Mouse (Mus musculus): ENCODE results near the gene Ang4. TPM values are rescaled to one million over a fixed set of nuclear protein-coding genes. Genes with fewer than 3 reads are reported as not detected.

The Ang4 gene
- polyA plus RNA-seq, 1 experiment from 2014 or later = not detected

DNA sequence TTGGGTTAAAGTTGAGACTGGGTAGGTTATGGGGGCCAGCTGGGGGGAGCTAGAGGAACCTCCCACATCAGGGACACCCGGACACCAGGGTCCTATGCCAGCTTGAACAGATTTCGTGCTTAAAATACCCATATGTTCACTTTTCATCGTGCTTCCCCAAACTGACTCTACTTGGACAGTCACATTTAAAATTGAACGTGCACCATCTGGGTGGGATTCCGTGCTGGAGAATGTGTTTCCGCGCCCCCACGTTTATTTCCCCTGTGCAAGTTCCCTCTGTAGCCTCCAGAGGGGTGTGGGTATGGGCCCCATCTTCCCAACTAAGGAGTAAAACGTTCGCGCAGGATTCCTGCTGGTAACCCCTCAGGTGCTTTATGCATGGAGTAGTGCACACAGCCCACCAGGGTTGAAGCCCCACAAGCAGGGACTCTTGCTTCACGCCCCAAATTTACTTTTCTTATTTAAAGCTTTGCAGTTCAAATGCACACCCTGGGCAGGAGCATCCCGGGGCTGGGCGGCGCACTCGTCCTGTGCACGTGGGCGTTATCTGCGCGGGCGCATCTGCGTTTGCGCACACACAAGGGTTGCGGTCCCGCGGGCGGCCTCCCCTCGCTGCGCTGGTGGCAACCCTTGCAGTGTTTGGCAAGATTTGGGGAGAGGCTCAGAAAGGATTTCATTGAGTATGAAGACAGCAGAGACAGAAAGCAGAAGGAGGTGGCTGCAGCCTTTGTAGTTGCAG lies 34.8 kb downstream of the Ang4 start:
- Histone ChIP-seq H3K27me3 (replicated peaks) (peaks cover 48% of the 10 kb centered on the region), H3K9me3 (replicated peaks) (no peaks in the 10 kb centered on the region), H3K4me2 (no peak overlapping the region), H3K9ac (no peak overlapping the region), H3K4me1 (no peaks in the 10 kb centered on the region), H3K4me3 (no peak overlapping the region), H3K27ac (no peak overlapping the region), H3K36me3 (no peaks in the 10 kb centered on the region)
- WGBS (ENCODE audit: insufficient replicate concordance) = 2% methylated on average over 29 of the region's 29 CpGs
- no peak for ATAC-seq

GRCm38 (mm10) chr14:51737967-51738366 lies 35.4 kb downstream of the Ang4 start:
- Histone ChIP-seq H3K27ac (no peak overlapping the region), H3K4me2 (no peak overlapping the region), H3K9ac (no peak overlapping the region), H3K27me3 (replicated peaks) (peaks cover 48% of the 10 kb centered on the region), H3K4me3 (no peak overlapping the region), H3K9me3 (replicated peaks) (no peaks in the 10 kb centered on the region), H3K36me3 (no peaks in the 10 kb centered on the region), H3K4me1 (no peaks in the 10 kb centered on the region)
- ATAC-seq = no peak
- WGBS (ENCODE audit: insufficient replicate concordance) = 24% methylated on average over 12 of the region's 12 CpGs

- Histone ChIP-seq H3K27me3 (replicated peaks) (no peaks in the 10 kb centered on the region), H3K4me3 (no peak within 1 kb of the TSS), H3K27ac (no peak within 1 kb of the TSS), H3K4me1 (no peaks in the 10 kb centered on the region), H3K9ac (no peak within 1 kb of the TSS), H3K9me3 (replicated peaks) (no peaks in the 10 kb centered on the region), H3K4me2 (no peak within 1 kb of the TSS), H3K36me3 (no peaks in the 10 kb centered on the region)
- ATAC-seq = no peak
- WGBS (ENCODE audit: insufficient replicate concordance) = 23% methylated on average over 1 of the region's 1 CpGs
Measured at GRCm38 (mm10) chr14:51717083-51717482, 56.3 kb downstream of the Ang4 start, which contains the start of gene Gm5800. Gene Gm5800, minus strand, starts transcription at chr14:51717183.

Other genes with a start within 250 kb of the Ang4 start
- gene Gm5622, start 220.8 kb downstream of the Ang4 start, polyA plus RNA-seq (2016; fragmentation: Nextera tagmentation; extraction: Ambion mirVana) = 0.13 TPM in 1 of 2 replicates, not detected in the other
- not detected in 2 replicates for gene Gm17175, start 199.5 kb downstream of the Ang4 start, polyA plus RNA-seq (2016; fragmentation: Nextera tagmentation; extraction: Ambion mirVana)
- not detected in 2 replicates for gene Gm17174, start 181.5 kb downstream of the Ang4 start, polyA plus RNA-seq (2016; fragmentation: Nextera tagmentation; extraction: Ambion mirVana)
- not detected in 2 replicates for gene Gm17078, start 162.3 kb downstream of the Ang4 start, polyA plus RNA-seq (2016; fragmentation: Nextera tagmentation; extraction: Ambion mirVana)
- not detected in 2 replicates for gene Gm4181, start 137.9 kb downstream of the Ang4 start, polyA plus RNA-seq (2016; fragmentation: Nextera tagmentation; extraction: Ambion mirVana)
- not detected in 2 replicates for gene Gm17079, start 78.1 kb downstream of the Ang4 start, polyA plus RNA-seq (2016; fragmentation: Nextera tagmentation; extraction: Ambion mirVana)
- not detected in 2 replicates for gene Gm5800, start 56.4 kb downstream of the Ang4 start, polyA plus RNA-seq (2016; fragmentation: Nextera tagmentation; extraction: Ambion mirVana)
- gene AY358078, start 26.5 kb upstream of the Ang4 start, polyA plus RNA-seq (2016; fragmentation: Nextera tagmentation; extraction: Ambion mirVana) = not detected in 2 replicates
- 3.6 and 12.0 TPM in 2 replicates for gene Ear6, start 80.1 kb upstream of the Ang4 start, polyA plus RNA-seq (2016; fragmentation: Nextera tagmentation; extraction: Ambion mirVana)
- gene Mettl17, start 111.3 kb upstream of the Ang4 start, polyA plus RNA-seq (2016; fragmentation: Nextera tagmentation; extraction: Ambion mirVana) = 19.6 and 20.4 TPM in 2 replicates
- 0.06 and 0.11 TPM in 2 replicates for gene Slc39a2, start 119.3 kb upstream of the Ang4 start, polyA plus RNA-seq (2016; fragmentation: Nextera tagmentation; extraction: Ambion mirVana)
- gene Ndrg2, start 140.6 kb upstream of the Ang4 start, polyA plus RNA-seq (2016; fragmentation: Nextera tagmentation; extraction: Ambion mirVana) = 17.0 and 17.3 TPM in 2 replicates
- gene Tppp2, start 144.8 kb upstream of the Ang4 start, polyA plus RNA-seq (2016; fragmentation: Nextera tagmentation; extraction: Ambion mirVana) = not detected in 2 replicates
- gene Rnase13, start 149.2 kb upstream of the Ang4 start, polyA plus RNA-seq (2016; fragmentation: Nextera tagmentation; extraction: Ambion mirVana) = not detected in 2 replicates
- gene Arhgef40, start 211.1 kb upstream of the Ang4 start, polyA plus RNA-seq (2016; fragmentation: Nextera tagmentation; extraction: Ambion mirVana) = 34.8 and 40.1 TPM in 2 replicates
- 0.32 and 0.39 TPM in 2 replicates for gene Tmem253, start 242.1 kb upstream of the Ang4 start, polyA plus RNA-seq (2016; fragmentation: Nextera tagmentation; extraction: Ambion mirVana)
- 15.3 and 15.8 TPM in 2 replicates for gene Zfp219, start 247.1 kb upstream of the Ang4 start, polyA plus RNA-seq (2016; fragmentation: Nextera tagmentation; extraction: Ambion mirVana)